8 mouse cellular contexts compared by ENCODE assay signal in the genomic region with DNA sequence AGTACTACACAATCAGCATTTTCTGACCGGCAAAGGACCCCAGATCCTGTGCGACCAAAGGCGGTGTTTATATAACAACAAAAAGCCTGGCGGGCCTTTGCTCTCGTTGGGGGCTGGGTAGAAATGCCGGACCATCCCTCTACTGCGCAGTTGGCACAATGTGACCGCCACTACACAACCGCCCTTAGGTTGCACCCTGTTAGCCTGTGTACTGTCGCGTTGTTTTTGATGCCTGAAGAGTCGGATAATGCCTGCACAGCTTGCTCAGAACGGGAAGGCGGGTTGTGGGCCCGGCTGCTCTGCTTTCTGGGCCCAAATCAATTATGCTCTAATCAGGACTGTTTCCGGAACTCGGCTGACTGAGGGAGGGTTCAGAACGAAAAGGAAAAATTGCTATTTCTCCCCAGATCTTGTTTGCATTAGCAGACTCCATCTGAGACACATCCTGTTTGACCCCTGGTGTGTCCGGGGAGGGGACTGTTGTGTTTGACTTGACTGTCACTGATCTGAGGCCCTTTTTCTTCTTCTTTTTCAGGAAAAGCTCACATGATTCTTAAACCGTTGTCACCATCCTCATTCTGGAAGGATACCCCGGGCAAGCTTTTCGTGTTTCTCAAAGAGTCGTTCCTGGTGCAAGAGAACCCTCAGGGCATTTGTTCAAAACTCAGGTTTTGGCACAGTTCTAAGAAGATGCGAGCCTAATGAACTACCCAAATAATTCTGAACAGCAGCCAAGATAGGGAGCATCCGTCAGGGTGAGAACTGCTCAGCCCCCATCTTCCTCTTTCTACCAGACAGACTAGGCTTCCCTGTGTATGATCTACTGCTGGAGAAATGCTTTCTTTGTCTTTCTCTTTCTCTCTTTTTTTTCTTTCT. TPM values are rescaled to one million over a fixed set of nuclear protein-coding genes. Genes with fewer than 3 reads are reported as not detected.
DNase-seq lines count a peak whose midpoint lies in the region; ATAC-seq lines count a peak whose summit lies in the region.

No protein-coding gene starts in this region.

- peak overlapping the region; percentile 4; the same call in 1 of the 2 replicates for H3K4me3 ChIP-seq in forebrain, embryonic 10.5 days
- H3K4me3 ChIP-seq in hindbrain, embryonic 11.5 days (ENCODE audit: low read depth, low read length), result no peak overlapping the region
- no peak overlapping the region for H3K4me3 ChIP-seq in liver, embryonic 12.5 days
- H3K4me3 ChIP-seq in neural tube, embryonic 15.5 days (replicated peaks), result no peak overlapping the region

- no peaks in the 10 kb centered on the region for H3K36me3 ChIP-seq in forebrain, embryonic 10.5 days (replicated peaks)
- no peaks in the 10 kb centered on the region for H3K36me3 ChIP-seq in hindbrain, embryonic 11.5 days (ENCODE audit: control insufficient read depth, insufficient read depth, low read length)
- no peaks in the 10 kb centered on the region for H3K36me3 ChIP-seq in liver, embryonic 12.5 days
- no peaks in the 10 kb centered on the region for H3K36me3 ChIP-seq in neural tube, embryonic 15.5 days

- 37% methylated on average over 25 of the region's 25 CpGs for WGBS in forebrain, embryonic 10.5 days
- 34% methylated on average over 25 of the region's 25 CpGs for WGBS in hindbrain, embryonic 11.5 days
- 35% methylated on average over 25 of the region's 25 CpGs for WGBS in liver, embryonic 12.5 days (ENCODE audit: insufficient replicate concordance)
- 43% methylated on average over 25 of the region's 25 CpGs for WGBS in neural tube, embryonic 15.5 days

- peak overlapping the region; percentile 36; the same call in 1 of the 2 replicates for H3K9ac ChIP-seq in hindbrain, embryonic 11.5 days (ENCODE audit: low read depth, low read length)
- no peak overlapping the region for H3K9ac ChIP-seq in liver, embryonic 12.5 days
- no peak overlapping the region for H3K9ac ChIP-seq in neural tube, embryonic 15.5 days (replicated peaks)

- H3K4me2 ChIP-seq in hindbrain, embryonic 11.5 days (replicated peaks; ENCODE audit: low read depth, low read length), result peak overlapping the region; percentile 13
- peak overlapping the region; percentile 32 for H3K4me2 ChIP-seq in liver, embryonic 12.5 days
- H3K4me2 ChIP-seq in neural tube, embryonic 15.5 days, result peak overlapping the region; percentile 28

- peaks cover 5% of the 10 kb centered on the region; the same call in 1 of the 2 replicates for H3K9me3 ChIP-seq in forebrain, embryonic 10.5 days
- no peaks in the 10 kb centered on the region for H3K9me3 ChIP-seq in hindbrain, embryonic 11.5 days (ENCODE audit: control insufficient read depth, low read length)
- H3K9me3 ChIP-seq in liver, embryonic 12.5 days (replicated peaks), result no peaks in the 10 kb centered on the region
- no peaks in the 10 kb centered on the region for H3K9me3 ChIP-seq in neural tube, embryonic 15.5 days (replicated peaks)

- ATAC-seq in frontal cortex, adult (ENCODE audit: low TSS enrichment), result 0 out of 2 replicates have a peak, but pooled peaks have one; percentile 13
- peak; percentile 45; the same call in 1 of the 2 replicates for ATAC-seq in hindbrain, embryonic 11.5 days (ENCODE audit: low FRiP score)
- peak; percentile 56 for ATAC-seq in liver, embryonic 12.5 days
- peak; percentile 47; the same call in 1 of the 2 replicates for ATAC-seq in neural tube, embryonic 15.5 days (ENCODE audit: low FRiP score)

- H3K4me1 ChIP-seq in forebrain, embryonic 10.5 days, result peaks cover 36% of the 10 kb centered on the region
- no peaks in the 10 kb centered on the region for H3K4me1 ChIP-seq in hindbrain, embryonic 11.5 days (replicated peaks; ENCODE audit: control insufficient read depth, insufficient read depth, low read length)
- peaks cover 34% of the 10 kb centered on the region for H3K4me1 ChIP-seq in liver, embryonic 12.5 days
- H3K4me1 ChIP-seq in neural tube, embryonic 15.5 days, result peaks cover 8% of the 10 kb centered on the region

- H3K27ac ChIP-seq in forebrain, embryonic 10.5 days, result peak overlapping the region; percentile 76
- H3K27ac ChIP-seq in hindbrain, embryonic 11.5 days (ENCODE audit: low read depth, low read length), result no peak overlapping the region
- H3K27ac ChIP-seq in liver, embryonic 12.5 days, result peak overlapping the region; percentile 71
- H3K27ac ChIP-seq in neural tube, embryonic 15.5 days (replicated peaks), result peak overlapping the region; percentile 71

- H3K27me3 ChIP-seq in forebrain, embryonic 10.5 days (ENCODE audit: poor library complexity, severe bottlenecking), result no peaks in the 10 kb centered on the region
- H3K27me3 ChIP-seq in hindbrain, embryonic 11.5 days (ENCODE audit: control insufficient read depth, insufficient read depth, low read length), result no peaks in the 10 kb centered on the region
- H3K27me3 ChIP-seq in liver, embryonic 12.5 days (replicated peaks), result 0 out of 2 replicates have a peak, but pooled peaks cover 10% of the 10 kb centered on the region
- no peaks in the 10 kb centered on the region for H3K27me3 ChIP-seq in neural tube, embryonic 15.5 days (replicated peaks)

- no peak for DNase-seq in frontal cortex, postnatal 36 days (ENCODE audit: low spot score in 2 of 2)
- no peak for DNase-seq in forebrain, embryonic 10.5 days (ENCODE audit: extremely low spot score, low spot score)
- DNase-seq in hindbrain, embryonic 11.5 days (ENCODE audit: low spot score), result peak; percentile 54
- DNase-seq in gastrocnemius, postnatal 10 days, result no peak
- no peak for DNase-seq in right cerebral cortex, postnatal 10 days (ENCODE audit: low spot score in 2 of 2)

RNA-seq across cellular contexts. Expression of a gene that starts 47.5 kb away (rescaled TPM):
- polyA plus RNA-seq in forebrain, embryonic 10.5 days (2016; fragmentation: Nextera tagmentation; extraction: Ambion mirVana), result 156 TPM in 2 replicates
- 132 and 163 TPM in 2 replicates for polyA plus RNA-seq in hindbrain, embryonic 11.5 days (2014; fragmentation: Nextera tagmentation; extraction: Ambion mirVana)
- 124 and 133 TPM in 2 replicates for polyA plus RNA-seq in liver, embryonic 12.5 days (2016; fragmentation: Nextera tagmentation; extraction: Ambion mirVana)
- polyA plus RNA-seq in neural tube, embryonic 15.5 days (2015; fragmentation: Nextera tagmentation; extraction: Ambion mirVana), result 117 and 118 TPM in 2 replicates
- 10 to 100 TPM; 70.7 to 83.8 TPM for total RNA-seq in gastrocnemius, postnatal 10 days (2021)

RNA-seq across cellular contexts. Expression of a gene that starts 52.7 kb away (rescaled TPM):
- 55.4 and 59.3 TPM in 2 replicates for polyA plus RNA-seq in forebrain, embryonic 10.5 days (2016; fragmentation: Nextera tagmentation; extraction: Ambion mirVana)
- 46.6 and 51.6 TPM in 2 replicates for polyA plus RNA-seq in hindbrain, embryonic 11.5 days (2014; fragmentation: Nextera tagmentation; extraction: Ambion mirVana)
- 42.1 and 42.2 TPM in 2 replicates for polyA plus RNA-seq in liver, embryonic 12.5 days (2016; fragmentation: Nextera tagmentation; extraction: Ambion mirVana)
- polyA plus RNA-seq in neural tube, embryonic 15.5 days (2015; fragmentation: Nextera tagmentation; extraction: Ambion mirVana), result 40.2 and 50.1 TPM in 2 replicates
- total RNA-seq in gastrocnemius, postnatal 10 days (2021), result 10 to 100 TPM; 61.3 to 68.6 TPM
